25 mouse cellular contexts compared by ENCODE assay signal in genomic region chr16:27002714-27003113, GRCm38 (mm10). TPM values are rescaled to one million over a fixed set of nuclear protein-coding genes. Genes with fewer than 3 reads are reported as not detected.
"Had no signal": no experiment of that assay in that cellular context is flagged by ENCODE, and none has a peak within 500 bp of the region (broad histone marks: within the 10 kb centered on the region; RNA-seq: fewer than 3 reads in every experiment).

No protein-coding gene starts in this region.

- ATAC-seq: midbrain, embryonic 13.5 days; midbrain, embryonic 15.5 days had no signal

- H3K9ac ChIP-seq: liver, embryonic 14.5 days; lung, embryonic 14.5 days; midbrain, embryonic 13.5 days; midbrain, embryonic 15.5 days; neural tube, embryonic 13.5 days; neural tube, embryonic 15.5 days had no signal

- H3K36me3 ChIP-seq: midbrain, embryonic 13.5 days; midbrain, embryonic 15.5 days; neural tube, embryonic 13.5 days; neural tube, embryonic 15.5 days had no signal

- H3K4me1 ChIP-seq: megakaryocyte, embryonic 14.5 days; midbrain, embryonic 15.5 days had no signal

- H3K27ac ChIP-seq: liver, embryonic 14.5 days; macrophage; midbrain, embryonic 13.5 days; midbrain, embryonic 15.5 days; neural tube, embryonic 13.5 days; neural tube, embryonic 15.5 days had no signal

- H3K9me3 ChIP-seq: midbrain, embryonic 13.5 days; midbrain, embryonic 15.5 days; neural tube, embryonic 15.5 days had no signal

- H3K27me3 ChIP-seq: megakaryocyte, embryonic 14.5 days; midbrain, embryonic 13.5 days; midbrain, embryonic 15.5 days; neural tube, embryonic 15.5 days had no signal

- H3K4me2 ChIP-seq: lung, embryonic 14.5 days; midbrain, embryonic 11.5 days; midbrain, embryonic 13.5 days; midbrain, embryonic 15.5 days; neural tube, embryonic 13.5 days; neural tube, embryonic 15.5 days had no signal

- DNase-seq: lung, adult 18-20 months; lung, embryonic 14.5 days; lung, postnatal 10 days; lung, postnatal 36 days; retina, postnatal 1 day; right cerebral cortex, adult 18-20 months; right cerebral cortex, postnatal 25 days; right cerebral cortex, postnatal 4 days; spleen, adult 18-20 months; thymus, postnatal 14 days; thymus, postnatal 36 days had no signal

- H3K4me3 ChIP-seq: megakaryocyte, embryonic 14.5 days; midbrain, embryonic 13.5 days; midbrain, embryonic 15.5 days; neural tube, embryonic 13.5 days; neural tube, embryonic 15.5 days had no signal

RNA-seq across cellular contexts. Expression of gene Gmnc, which starts 11.3 kb away (rescaled TPM):
- total RNA-seq: megakaryocyte progenitor cell, adult 5-6 weeks; monocyte, adult 5-6 weeks had no signal
- polyA plus RNA-seq: liver, embryonic 16.5 days; macrophage; midbrain, embryonic 11.5 days; neural tube, embryonic 11.5 days; small intestine, adult 2 months; thymus, postnatal 0 days had no signal
